Mouse (Mus musculus): ENCODE data around the gene Syce3.
"Not testable (repeated sequence)": the region's sequence is repeated elsewhere in the genome, so short reads cannot be mapped to it uniquely, and the experiment has no call there.

Syce3 gene

GRCm38 (mm10) chr15:89410118-89410517 lies at the start of gene Syce3:
Gene Syce3, minus strand, starts transcription at chr15:89410503.
- no peak for DNase-seq (ENCODE audit: low spot score)

DNA sequence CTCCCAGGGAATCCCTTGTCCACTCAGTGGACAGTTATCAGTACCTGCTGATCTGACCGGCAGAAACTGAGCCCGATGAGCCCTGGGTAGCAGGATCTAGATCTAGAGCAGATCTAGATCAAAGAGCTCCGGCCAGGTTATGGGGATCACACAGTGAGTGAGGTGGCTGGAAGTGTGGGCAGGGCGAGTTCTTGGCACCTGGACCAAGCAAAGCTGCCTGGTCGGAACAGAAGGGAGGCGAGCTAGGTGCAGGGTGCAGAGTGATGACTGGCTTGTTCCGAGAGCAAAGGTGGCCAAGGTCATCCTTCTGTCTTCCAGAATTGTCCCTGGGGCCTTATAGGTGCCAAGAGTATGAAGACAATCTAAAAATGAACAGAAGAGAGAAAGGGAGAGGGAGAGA lies 49.5 kb upstream of the Syce3 start:
- DNase-seq (ENCODE audit: low spot score): no peak

- no peak for DNase-seq (ENCODE audit: low spot score)
Measured at GRCm38 (mm10) chr15:89458942-89459341, 48.6 kb upstream of the Syce3 start.

DNA sequence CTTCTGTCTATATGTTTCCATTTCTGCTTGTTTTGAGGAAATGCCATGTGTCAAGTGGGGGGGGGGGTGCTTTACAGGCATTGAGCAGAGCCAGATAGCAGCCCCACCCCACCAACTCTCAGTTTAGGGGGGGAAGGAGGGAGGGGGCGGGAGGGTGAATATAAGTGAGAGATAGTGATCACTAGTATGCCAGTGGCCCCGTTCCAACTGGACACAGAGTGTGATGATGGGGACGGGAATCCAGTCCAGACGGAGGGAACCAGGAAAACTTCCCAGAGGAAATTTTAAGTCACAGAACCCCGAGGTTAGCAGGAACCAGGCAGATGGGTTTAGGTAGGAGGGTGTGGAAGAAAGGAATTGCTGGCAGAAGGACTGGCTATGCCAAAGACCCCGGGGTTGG lies 45.3 kb upstream of the Syce3 start:
- DNase-seq (ENCODE audit: low spot score): no peak

DNA sequence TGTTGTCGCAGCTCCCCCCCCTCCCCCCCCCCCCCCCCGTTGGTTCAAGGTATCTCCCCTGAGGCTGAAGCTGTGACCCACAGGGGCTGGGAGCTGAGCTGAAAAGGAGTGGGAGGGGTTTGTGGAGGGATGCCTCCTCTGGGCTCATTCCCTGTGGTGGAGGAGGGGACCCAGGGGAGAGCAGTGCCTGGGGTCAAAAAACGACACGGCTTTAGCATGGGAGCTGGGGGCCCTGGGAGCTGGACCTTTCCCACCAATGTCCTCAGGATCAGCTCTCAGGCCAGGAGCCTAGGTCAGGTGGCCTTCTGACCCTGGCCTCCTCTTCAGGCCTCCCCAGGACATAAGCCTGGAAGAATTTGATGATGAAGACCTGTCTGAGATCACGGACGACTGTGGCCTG lies 44.6 kb upstream of the Syce3 start:
- no peak for DNase-seq (ENCODE audit: low spot score)

DNA sequence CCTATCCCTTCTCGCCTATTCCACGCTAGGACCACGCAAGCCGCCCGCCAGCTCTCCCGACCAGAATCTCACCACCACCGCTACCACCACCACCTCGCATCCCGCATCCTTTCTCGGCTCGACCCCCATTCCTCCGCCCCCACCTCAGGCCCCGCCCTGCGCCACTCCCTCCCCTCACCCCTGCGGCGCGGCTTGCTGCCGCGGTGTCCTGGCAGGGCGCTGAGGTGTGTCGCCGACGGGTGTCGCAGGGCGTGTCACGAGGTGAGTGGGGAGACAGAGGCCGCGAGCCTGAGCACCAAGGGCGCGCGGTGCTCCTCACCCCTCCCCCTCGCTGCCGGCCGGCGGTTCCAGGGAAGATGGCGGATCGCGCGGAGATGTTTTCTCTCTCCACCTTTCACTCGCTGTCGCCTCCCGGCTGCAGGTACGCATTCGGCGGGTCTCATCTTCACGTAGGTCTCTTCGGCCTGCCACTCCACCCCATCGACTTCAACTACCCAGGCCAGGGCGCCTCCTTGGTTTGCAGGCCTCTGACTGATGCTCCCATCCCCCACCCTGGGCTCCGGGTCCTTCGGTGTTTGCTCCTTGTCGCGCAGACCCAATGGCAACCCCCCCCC lies 43.7 kb upstream of the Syce3 start, which contains the start of gene Mapk8ip2:
TSS of gene Mapk8ip2 (plus strand) at position 49 of the 614 bp plus-strand sequence.
- no peak for DNase-seq (ENCODE audit: low spot score)

GRCm38 (mm10) chr15:89452906-89453864 lies 42.9 kb upstream of the Syce3 start:
- DNase-seq (ENCODE audit: low spot score): peak; percentile 67

DNA sequence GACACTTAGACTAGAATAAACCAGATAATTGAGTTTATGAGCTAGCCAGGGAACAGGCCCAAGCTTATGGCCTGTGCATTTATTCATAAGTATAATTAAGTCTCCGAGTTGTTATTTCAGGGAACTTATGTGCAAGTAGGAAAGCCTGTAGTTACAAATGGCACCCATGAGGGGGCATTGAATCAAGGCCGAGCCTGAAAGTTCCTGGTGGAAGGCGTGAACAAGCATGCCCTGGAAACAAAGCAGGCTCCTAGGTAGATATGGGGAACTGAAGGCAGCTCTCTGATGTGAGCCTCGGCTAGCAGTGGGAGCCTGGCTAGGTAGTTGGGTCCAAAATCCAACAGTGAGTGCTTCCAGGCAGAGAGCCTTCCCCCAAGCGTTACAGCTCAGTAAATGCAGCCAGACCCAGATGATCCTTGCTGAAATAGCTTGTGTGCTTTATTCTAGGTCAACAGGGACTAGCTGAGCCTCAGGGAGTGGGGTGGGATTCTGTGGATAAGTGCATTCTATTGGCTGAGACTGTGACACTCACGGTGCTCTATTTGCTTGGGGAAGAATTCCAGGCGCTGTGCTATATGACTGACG lies 32.3 kb upstream of the Syce3 start:
- no peak for DNase-seq (ENCODE audit: low spot score)

- no peak for DNase-seq (ENCODE audit: low spot score)
Measured at GRCm38 (mm10) chr15:89435878-89436277, 25.6 kb upstream of the Syce3 start.

GRCm38 (mm10) chr15:89434136-89434535 lies 23.8 kb upstream of the Syce3 start:
- no peak for DNase-seq (ENCODE audit: low spot score)

GRCm38 (mm10) chr15:89432946-89433345 lies 22.6 kb upstream of the Syce3 start:
- DNase-seq (ENCODE audit: low spot score): no peak

DNA sequence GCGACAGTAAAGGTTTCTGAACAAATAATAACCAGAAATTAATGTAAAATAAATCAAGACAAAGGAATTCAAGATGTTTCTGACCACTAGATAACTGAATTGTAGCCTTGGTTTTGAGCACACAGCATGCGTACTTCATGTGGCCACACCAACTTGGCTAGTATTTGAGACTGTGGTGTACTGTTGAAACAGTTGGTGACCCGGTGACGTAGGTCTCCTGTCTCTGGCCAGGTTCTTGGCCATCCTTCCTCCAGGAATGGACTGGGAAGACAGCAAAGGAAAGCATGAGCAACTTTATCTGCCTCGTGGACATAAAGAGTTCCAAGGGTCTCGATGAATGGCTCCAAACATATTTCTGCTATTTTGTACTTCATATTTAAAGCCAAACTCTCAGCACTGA lies 21.5 kb upstream of the Syce3 start:
- DNase-seq (ENCODE audit: low spot score): no peak

DNA sequence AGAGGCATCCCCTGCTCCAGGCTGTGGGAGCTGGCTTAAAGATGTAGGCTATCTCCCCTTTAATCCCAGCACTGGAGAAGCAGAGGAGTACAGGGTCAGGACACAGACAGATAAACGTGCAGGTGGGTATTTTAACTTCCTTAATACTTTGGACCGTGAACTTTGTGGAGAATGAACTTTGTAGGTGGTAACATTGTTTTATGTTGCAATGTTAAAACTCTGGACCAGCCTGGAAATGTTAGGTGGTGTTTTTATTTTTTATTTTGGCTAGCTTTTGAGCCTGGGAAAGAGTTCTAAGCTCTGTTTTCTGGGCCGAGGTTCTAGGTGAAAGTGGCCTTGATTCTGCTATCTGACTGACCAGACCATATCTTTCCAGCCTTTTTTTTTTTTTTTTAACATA lies 21.0 kb upstream of the Syce3 start:
- no peak for DNase-seq (ENCODE audit: low spot score)

GRCm38 (mm10) chr15:89430771-89431170 lies 20.5 kb upstream of the Syce3 start:
- DNase-seq (ENCODE audit: low spot score): not testable (repeated sequence)

GRCm38 (mm10) chr15:89430341-89430740 lies 20.0 kb upstream of the Syce3 start:
- DNase-seq (ENCODE audit: low spot score): no peak

- peak; percentile 80 for DNase-seq (ENCODE audit: low spot score)
Measured at GRCm38 (mm10) chr15:89429352-89430221, 19.3 kb upstream of the Syce3 start, which contains the start of the genes C730034F03Rik, Gm44502 and Chkb. Gene C730034F03Rik, plus strand, starts transcription at chr15:89429589. Gene Gm44502, minus strand, starts transcription at chr15:89429696. Gene Chkb, minus strand, starts transcription at chr15:89429908.

DNA sequence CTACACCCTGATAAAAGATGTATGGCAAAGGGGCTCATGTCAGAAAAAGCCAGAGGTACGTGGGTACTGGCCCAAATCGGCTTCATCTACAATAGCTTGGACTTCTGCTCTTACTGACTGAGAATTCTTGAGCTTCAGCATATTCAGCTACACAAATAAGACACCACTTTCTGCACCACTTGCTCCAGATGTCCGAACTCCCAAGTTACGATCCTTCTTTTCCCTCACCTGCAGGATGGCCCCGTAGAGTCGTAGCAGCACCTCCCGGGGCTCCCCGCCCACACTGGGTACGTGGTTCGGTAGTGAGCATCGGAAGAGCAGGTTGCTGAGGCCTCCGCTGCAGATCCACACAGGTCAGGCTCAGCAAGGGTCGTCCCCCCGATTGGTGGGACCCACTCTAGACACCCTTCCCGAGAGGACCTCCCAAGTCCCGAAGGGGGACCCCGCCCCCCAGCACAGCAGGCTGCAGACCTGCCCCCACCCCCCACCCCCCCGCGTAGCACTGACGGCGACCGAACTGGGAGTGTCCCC lies 18.6 kb upstream of the Syce3 start:
- DNase-seq (ENCODE audit: low spot score): no peak

DNA sequence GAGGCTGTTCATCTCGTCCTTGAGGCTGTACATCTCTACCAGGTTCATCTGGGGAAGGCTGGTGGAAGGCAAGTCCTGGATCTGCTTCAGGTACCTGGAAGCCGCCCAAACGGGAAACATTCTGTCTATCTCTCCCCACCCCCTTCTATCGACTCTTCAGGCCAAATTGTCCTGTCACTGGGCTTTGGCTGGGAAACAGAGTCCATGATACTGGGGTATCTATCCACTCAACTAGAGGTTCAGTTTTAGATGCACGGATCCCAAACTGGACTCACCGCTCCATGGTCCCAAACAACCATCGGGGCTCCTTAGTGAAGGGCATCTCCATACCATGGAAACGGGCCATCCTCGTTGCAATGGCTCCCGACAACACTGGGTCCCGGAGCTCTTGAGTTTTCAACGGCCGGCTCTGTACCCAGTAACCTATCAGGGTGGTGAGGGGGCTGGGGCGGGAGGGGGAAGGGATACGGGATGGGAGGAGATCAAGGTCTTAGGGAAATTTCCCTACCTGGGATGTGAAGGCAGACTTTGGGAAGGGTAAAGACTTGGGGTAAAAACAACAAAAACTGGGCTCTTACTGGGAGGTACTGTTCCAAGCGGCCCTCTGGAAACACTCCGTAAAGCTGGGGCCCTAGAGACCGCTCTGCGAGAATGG lies 18.0 kb upstream of the Syce3 start:
- no peak for DNase-seq (ENCODE audit: low spot score)

GRCm38 (mm10) chr15:89426716-89427115 lies 16.4 kb upstream of the Syce3 start:
- no peak for DNase-seq (ENCODE audit: low spot score)

GRCm38 (mm10) chr15:89425711-89426121 lies 15.4 kb upstream of the Syce3 start, which contains the start of gene Cpt1b:
Gene Cpt1b, minus strand, starts transcription at chr15:89425863.
- DNase-seq (ENCODE audit: low spot score): no peak

GRCm38 (mm10) chr15:89424621-89425020 lies 14.3 kb upstream of the Syce3 start:
- DNase-seq (ENCODE audit: low spot score): no peak

Measured in ovary, postnatal 14 days (tissue).